Mouse (Mus musculus): ENCODE measurements at regions not wholly inside any gene's neighbourhood (a gene's known extent, or its start where the extent isn't known, plus 50 kb on each side); places are given as distances from the start of the nearest gene placed in this dataset.
"Not testable (repeated sequence)": the region's sequence is repeated elsewhere in the genome, so short reads cannot be mapped to it uniquely, and the experiment has no call there.

- Histone ChIP-seq H3K9ac (ENCODE audit: low read length) (no peak overlapping the region), H3K27ac (ENCODE audit: low read depth, low read length) (no peak overlapping the region), H3K9me3 (ENCODE audit: control insufficient read depth, low read length) (no peaks in the 10 kb centered on the region), H3K4me3 (ENCODE audit: low read depth, low read length) (no peak overlapping the region), H3K27me3 (ENCODE audit: control insufficient read depth, insufficient read depth, low read length) (no peaks in the 10 kb centered on the region), H3K4me2 (ENCODE audit: low read depth, low read length, severe bottlenecking) (no peak overlapping the region), H3K4me1 (replicated peaks; ENCODE audit: control insufficient read depth, insufficient read depth, low read length) (no peaks in the 10 kb centered on the region), H3K36me3 (ENCODE audit: control insufficient read depth, insufficient read depth, low read length) (no peaks in the 10 kb centered on the region)
- WGBS: 89% methylated on average over 4 of the region's 4 CpGs
- ATAC-seq (replicated peaks; ENCODE audit: low FRiP score) (no peak), DNase-seq (ENCODE audit: low spot score) (no peak)
Observed at GRCm38 (mm10) chr10:120675369-120675768, 199.1 kb upstream of the Hmga2 start.

GRCm38 (mm10) chr10:120674321-120675045 is 198.2 kb upstream of the Hmga2 start:
- no peak overlapping the region for H3K27ac ChIP-seq (ENCODE audit: low read depth, low read length)
- no peak for ATAC-seq (replicated peaks; ENCODE audit: low FRiP score)
- no peaks in the 10 kb centered on the region for H3K27me3 ChIP-seq (ENCODE audit: control insufficient read depth, insufficient read depth, low read length)
- no peak overlapping the region for H3K9ac ChIP-seq (ENCODE audit: low read length)
- no peak overlapping the region for H3K4me2 ChIP-seq (ENCODE audit: low read depth, low read length, severe bottlenecking)
- H3K9me3 ChIP-seq (ENCODE audit: control insufficient read depth, low read length): no peaks in the 10 kb centered on the region
- no peak overlapping the region for H3K4me3 ChIP-seq (ENCODE audit: low read depth, low read length)
- H3K36me3 ChIP-seq (ENCODE audit: control insufficient read depth, insufficient read depth, low read length): no peaks in the 10 kb centered on the region
- WGBS: 56% methylated on average over 10 of the region's 10 CpGs
- H3K4me1 ChIP-seq (replicated peaks; ENCODE audit: control insufficient read depth, insufficient read depth, low read length): no peaks in the 10 kb centered on the region
- no peak for DNase-seq (ENCODE audit: low spot score)

- not testable (repeated sequence) for H3K4me3 ChIP-seq (ENCODE audit: low read depth, low read length); H3K4me2 ChIP-seq (ENCODE audit: low read depth, low read length, severe bottlenecking); ATAC-seq (replicated peaks; ENCODE audit: low FRiP score); H3K9me3 ChIP-seq (ENCODE audit: control insufficient read depth, low read length); H3K27me3 ChIP-seq (ENCODE audit: control insufficient read depth, insufficient read depth, low read length); H3K4me1 ChIP-seq (replicated peaks; ENCODE audit: control insufficient read depth, insufficient read depth, low read length); H3K36me3 ChIP-seq (ENCODE audit: control insufficient read depth, insufficient read depth, low read length); H3K27ac ChIP-seq (ENCODE audit: low read depth, low read length); DNase-seq (ENCODE audit: low spot score); H3K9ac ChIP-seq (ENCODE audit: low read length)
- whole genome bisulfite sequencing: 93% methylated on average over 7 of the region's 7 CpGs
Observed at GRCm38 (mm10) chr10:120667678-120668031, 191.4 kb upstream of the Hmga2 start.

- no peak overlapping the region for H3K27ac ChIP-seq (ENCODE audit: low read depth, low read length)
- no peaks in the 10 kb centered on the region for H3K36me3 ChIP-seq (ENCODE audit: control insufficient read depth, insufficient read depth, low read length)
- H3K4me3 ChIP-seq (ENCODE audit: low read depth, low read length): no peak overlapping the region
- 64% methylated on average over 12 of the region's 12 CpGs for WGBS
- no peak overlapping the region for H3K4me2 ChIP-seq (ENCODE audit: low read depth, low read length, severe bottlenecking)
- ATAC-seq (replicated peaks; ENCODE audit: low FRiP score) (peak; percentile 64; the same call in 1 of the 2 replicates), DNase-seq (ENCODE audit: low spot score) (peak; percentile 77)
- H3K9me3 ChIP-seq (ENCODE audit: control insufficient read depth, low read length): no peaks in the 10 kb centered on the region
- H3K4me1 ChIP-seq (replicated peaks; ENCODE audit: control insufficient read depth, insufficient read depth, low read length): no peaks in the 10 kb centered on the region
- H3K27me3 ChIP-seq (ENCODE audit: control insufficient read depth, insufficient read depth, low read length): no peaks in the 10 kb centered on the region
- no peak overlapping the region for H3K9ac ChIP-seq (ENCODE audit: low read length)
Observed at GRCm38 (mm10) chr10:120666985-120667677, 190.9 kb upstream of the Hmga2 start.

- H3K4me3 ChIP-seq (ENCODE audit: low read depth, low read length): no peak overlapping the region
- H3K36me3 ChIP-seq (ENCODE audit: control insufficient read depth, insufficient read depth, low read length): no peaks in the 10 kb centered on the region
- H3K27ac ChIP-seq (ENCODE audit: low read depth, low read length): no peak overlapping the region
- H3K9me3 ChIP-seq (ENCODE audit: control insufficient read depth, low read length): no peaks in the 10 kb centered on the region
- no peaks in the 10 kb centered on the region for H3K27me3 ChIP-seq (ENCODE audit: control insufficient read depth, insufficient read depth, low read length)
- DNase-seq (ENCODE audit: low spot score) (no peak), ATAC-seq (replicated peaks; ENCODE audit: low FRiP score) (no peak)
- H3K9ac ChIP-seq (ENCODE audit: low read length): no peak overlapping the region
- no peaks in the 10 kb centered on the region for H3K4me1 ChIP-seq (replicated peaks; ENCODE audit: control insufficient read depth, insufficient read depth, low read length)
- WGBS: 89% methylated on average over 7 of the region's 7 CpGs
- H3K4me2 ChIP-seq (ENCODE audit: low read depth, low read length, severe bottlenecking): no peak overlapping the region
Observed at GRCm38 (mm10) chr10:120666202-120666860, 190.1 kb upstream of the Hmga2 start.

GRCm38 (mm10) chr10:120665670-120666069 is 189.4 kb upstream of the Hmga2 start:
- Histone ChIP-seq H3K4me1 (replicated peaks; ENCODE audit: control insufficient read depth, insufficient read depth, low read length) (no peaks in the 10 kb centered on the region), H3K9me3 (ENCODE audit: control insufficient read depth, low read length) (no peaks in the 10 kb centered on the region), H3K4me3 (ENCODE audit: low read depth, low read length) (no peak overlapping the region), H3K9ac (ENCODE audit: low read length) (no peak overlapping the region), H3K27me3 (ENCODE audit: control insufficient read depth, insufficient read depth, low read length) (no peaks in the 10 kb centered on the region), H3K4me2 (ENCODE audit: low read depth, low read length, severe bottlenecking) (no peak overlapping the region), H3K36me3 (ENCODE audit: control insufficient read depth, insufficient read depth, low read length) (no peaks in the 10 kb centered on the region), H3K27ac (ENCODE audit: low read depth, low read length) (no peak overlapping the region)
- DNase-seq (ENCODE audit: low spot score) (no peak), ATAC-seq (replicated peaks; ENCODE audit: low FRiP score) (no peak)
- WGBS: 80% methylated on average over 5 of the region's 5 CpGs

GRCm38 (mm10) chr10:120664419-120664818 is 188.2 kb upstream of the Hmga2 start:
- 92% methylated on average over 5 of the region's 5 CpGs for WGBS
- Histone ChIP-seq H3K27me3 (ENCODE audit: control insufficient read depth, insufficient read depth, low read length) (no peaks in the 10 kb centered on the region), H3K27ac (ENCODE audit: low read depth, low read length) (no peak overlapping the region), H3K9ac (ENCODE audit: low read length) (no peak overlapping the region), H3K4me3 (ENCODE audit: low read depth, low read length) (no peak overlapping the region), H3K4me2 (ENCODE audit: low read depth, low read length, severe bottlenecking) (no peak overlapping the region), H3K9me3 (ENCODE audit: control insufficient read depth, low read length) (no peaks in the 10 kb centered on the region), H3K36me3 (ENCODE audit: control insufficient read depth, insufficient read depth, low read length) (no peaks in the 10 kb centered on the region), H3K4me1 (replicated peaks; ENCODE audit: control insufficient read depth, insufficient read depth, low read length) (no peaks in the 10 kb centered on the region)
- DNase-seq (ENCODE audit: low spot score): no peak
- no peak for ATAC-seq (replicated peaks; ENCODE audit: low FRiP score)

- H3K27me3 ChIP-seq (ENCODE audit: control insufficient read depth, insufficient read depth, low read length): no peaks in the 10 kb centered on the region
- H3K9ac ChIP-seq (ENCODE audit: low read length): no peak overlapping the region
- WGBS: 88% methylated on average over 11 of the region's 11 CpGs
Observed at GRCm38 (mm10) chr10:120663396-120663795, 187.1 kb upstream of the Hmga2 start.

More at GRCm38 (mm10) chr10:120663396-120663795, 187.1 kb upstream of the Hmga2 start:
- no peaks in the 10 kb centered on the region for H3K36me3 ChIP-seq (ENCODE audit: control insufficient read depth, insufficient read depth, low read length)
- H3K27ac ChIP-seq (ENCODE audit: low read depth, low read length): no peak overlapping the region
- H3K4me1 ChIP-seq (replicated peaks; ENCODE audit: control insufficient read depth, insufficient read depth, low read length): no peaks in the 10 kb centered on the region
- H3K4me2 ChIP-seq (ENCODE audit: low read depth, low read length, severe bottlenecking): no peak overlapping the region
- ATAC-seq (replicated peaks; ENCODE audit: low FRiP score) (no peak), DNase-seq (ENCODE audit: low spot score) (no peak)
- no peaks in the 10 kb centered on the region for H3K9me3 ChIP-seq (ENCODE audit: control insufficient read depth, low read length)
- H3K4me3 ChIP-seq (ENCODE audit: low read depth, low read length): no peak overlapping the region

Measured in forebrain, embryonic 11.5 days (tissue).